Mouse (Mus musculus): ENCODE data around the gene Ttk.

- TF ChIP-seq GATA1 (IDR thresholded peaks at IDR 0.05; ENCODE audit: borderline replicate concordance, low read length) (no peak), FLI1 (IDR thresholded peaks at IDR 0.05; ENCODE audit: low read length) (no peak)
Observed at GRCm38 (mm10) chr9:83804341-83804740, 30.1 kb upstream of the Ttk start.
